Mouse (Mus musculus) neural tube, embryonic 14.5 days (tissue): ENCODE measurements at regions not wholly inside any gene's neighbourhood (a gene's known extent, or its start where the extent isn't known, plus 50 kb on each side); places are given as distances from the start of the nearest gene placed in this dataset.

ENCODE experiments used
- ATAC-seq: fragments of 200-750 bp; cut with Nextera tagmentation; 2 replicates; pipeline ENCODE4 v1.8.0; 2017; ENCODE audit warnings: low read depth, mild to moderate bottlenecking, moderate TSS enrichment, moderate library complexity
- H3K27ac ChIP-seq: fragments of 300-500 bp; sonication (generic); 2 replicates; pipeline ENCODE4 v1.5.1; 2014; ENCODE audit warnings: low read depth, mild to moderate bottlenecking, control low read depth, low read length, moderate library complexity, mixed read lengths
- H3K27me3 ChIP-seq: fragments of 300-500 bp; sonication (generic); 2 replicates; pipeline ENCODE4 v1.6.1; 2014; ENCODE audit warnings: low read length; ENCODE audit not compliant: control insufficient read depth, insufficient read depth
- H3K36me3 ChIP-seq: fragments of 300-500 bp; sonication (generic); 2 replicates; pipeline ENCODE4 v1.6.1; 2014; ENCODE audit warnings: low read length, mixed read lengths; ENCODE audit not compliant: control insufficient read depth, insufficient read depth
- H3K4me1 ChIP-seq: fragments of 300-500 bp; sonication (generic); 2 replicates; pipeline ENCODE4 v1.6.1; 2014; ENCODE audit warnings: low read length; ENCODE audit not compliant: control insufficient read depth, insufficient read depth
- H3K4me2 ChIP-seq: fragments of 300-500 bp; sonication (generic); 2 replicates; pipeline ENCODE4 v1.6.1; 2014; ENCODE audit warnings: mild to moderate bottlenecking, low read depth, low read length, control low read depth
- H3K4me3 ChIP-seq: fragments of 300-500 bp; sonication (generic); 2 replicates; pipeline ENCODE4 v1.5.1; 2014; ENCODE audit warnings: low read depth, low read length, control low read depth, mixed read lengths
- H3K9ac ChIP-seq: fragments of 300-500 bp; sonication (generic); replicated peaks from 2 replicates; pipeline ENCODE4 v1.6.1; 2014; ENCODE audit warnings: low read depth, mild to moderate bottlenecking, control low read depth, low read length, mixed read lengths
- H3K9me3 ChIP-seq: fragments of 300-500 bp; sonication (generic); 2 replicates; pipeline ENCODE4 v1.6.1; 2016; ENCODE audit warnings: low read length; ENCODE audit not compliant: control insufficient read depth
- WGBS: fragments of 180-500 bp; shearing (Covaris S2); extraction: QIAGEN DNeasy Blood & Tissue Kit; methylation state at CpG from one replicate; pipeline ENCODE4 v1.1.7; 2014; 5-methylcytosine and 5-hydroxymethylcytosine counted together

DNA sequence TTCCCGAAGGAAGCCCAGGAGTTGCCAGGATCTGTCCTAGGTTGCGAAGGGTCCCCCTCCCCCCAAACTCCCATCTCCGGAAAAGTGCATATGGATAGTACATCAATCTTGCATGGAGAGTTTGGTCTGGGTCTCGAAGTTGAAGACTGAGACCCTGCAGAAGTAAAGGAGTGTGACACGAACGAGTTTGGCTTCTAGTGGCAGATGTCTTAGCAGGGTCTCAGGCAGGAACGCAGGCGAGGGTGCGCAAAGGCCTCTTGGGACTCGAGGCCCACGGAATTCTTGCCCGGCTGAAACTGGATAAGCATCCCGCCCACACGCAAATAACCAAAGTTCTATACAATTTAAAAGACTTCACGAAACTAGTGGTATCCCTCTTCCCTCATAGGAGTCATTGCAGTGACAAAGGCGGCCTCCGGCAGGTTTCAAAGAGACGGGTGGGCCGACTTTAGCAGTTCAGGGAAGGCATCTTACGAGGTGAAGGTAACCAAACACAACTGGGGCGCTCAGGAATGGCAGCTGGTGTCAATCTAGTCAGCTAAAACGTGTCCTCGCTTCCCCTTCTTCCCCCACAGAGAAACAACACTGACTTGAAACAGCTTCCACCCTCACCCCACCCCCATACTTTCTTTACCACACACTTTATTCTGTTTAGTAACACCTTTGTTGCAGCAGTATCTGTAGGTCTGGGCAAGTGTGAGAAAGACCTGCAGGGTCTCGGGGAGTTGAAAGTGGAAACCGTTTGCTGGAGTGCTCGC is 77.4 kb downstream of the Kcnrg start:
- no peak for ATAC-seq
- WGBS: 11% methylated on average over 26 of the region's 26 CpGs
- no peaks in the 10 kb centered on the region for H3K9me3 ChIP-seq
- H3K4me1 ChIP-seq: peaks cover 9% of the 10 kb centered on the region; the same call in 1 of the 2 replicates
- peaks cover 21% of the 10 kb centered on the region for H3K27me3 ChIP-seq
- H3K9ac ChIP-seq: no peak overlapping the region
- H3K36me3 ChIP-seq: no peaks in the 10 kb centered on the region
- H3K27ac ChIP-seq: no peak overlapping the region
- H3K4me3 ChIP-seq: no peak overlapping the region
- peak overlapping the region; percentile 9; the same call in 1 of the 2 replicates for H3K4me2 ChIP-seq

DNA sequence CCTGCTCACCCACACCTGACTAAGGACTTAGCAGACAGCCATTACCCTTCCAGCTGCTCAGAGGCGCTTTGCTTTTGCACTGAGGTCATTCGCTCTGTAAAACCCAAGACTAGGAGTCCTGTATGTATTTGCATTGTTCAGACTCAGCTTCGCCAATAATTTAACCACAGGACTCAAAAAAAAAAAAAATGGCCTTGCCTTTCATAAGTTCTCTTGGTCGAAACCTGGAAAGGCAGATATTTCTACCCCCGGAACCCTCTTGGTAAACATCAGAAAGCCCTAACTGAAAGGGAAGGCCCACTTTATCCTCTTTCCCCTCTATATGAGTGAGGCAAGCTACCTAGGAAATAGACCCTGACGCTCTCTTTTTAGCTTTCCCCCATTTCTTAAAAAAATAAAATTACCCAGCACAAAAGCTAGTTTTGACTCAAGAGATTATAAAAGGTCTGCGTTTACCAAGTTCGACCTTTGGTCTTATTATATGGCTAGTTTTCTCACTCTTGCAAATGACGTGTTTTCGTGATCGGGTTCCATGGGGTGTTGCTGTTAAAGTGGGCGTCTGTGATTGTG is 78.1 kb downstream of the Kcnrg start:
- Histone ChIP-seq H3K36me3 (no peaks in the 10 kb centered on the region), H3K4me3 (no peak overlapping the region), H3K9ac (no peak overlapping the region), H3K4me1 (peaks cover 9% of the 10 kb centered on the region; the same call in 1 of the 2 replicates), H3K27me3 (peaks cover 27% of the 10 kb centered on the region), H3K27ac (no peak overlapping the region), H3K9me3 (no peaks in the 10 kb centered on the region), H3K4me2 (no peak overlapping the region)
- no peak for ATAC-seq
- 16% methylated on average over 12 of the region's 12 CpGs for WGBS

DNA sequence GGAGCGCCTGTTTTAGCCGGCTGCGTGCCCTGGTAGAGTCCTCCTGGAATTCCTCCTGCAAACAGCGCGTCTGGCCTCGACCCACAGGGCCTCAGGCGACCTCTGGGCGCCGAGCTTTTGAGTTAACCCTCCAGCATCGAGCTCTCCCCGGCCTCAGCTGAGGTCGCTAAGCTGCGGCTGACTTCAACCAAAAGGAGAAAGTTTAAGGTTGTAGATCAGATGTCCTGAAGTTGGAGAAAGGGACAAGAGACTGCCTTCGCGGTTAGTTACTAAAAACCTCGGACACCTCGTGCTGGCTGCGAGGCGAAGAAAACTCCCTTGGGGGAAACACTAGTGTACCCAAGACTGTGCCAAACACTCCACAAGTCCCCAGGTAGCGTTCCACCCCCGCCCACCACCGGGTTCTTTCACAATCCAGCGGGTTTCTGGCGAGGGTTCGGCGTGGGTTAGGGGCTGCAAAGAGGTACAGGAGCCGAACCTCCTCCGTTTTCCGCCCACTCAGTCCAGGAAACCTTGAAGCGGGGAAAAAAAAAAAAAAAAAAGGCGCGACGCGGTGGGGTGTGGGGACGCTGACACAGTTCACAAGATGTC is 78.9 kb downstream of the Kcnrg start:
- H3K36me3 ChIP-seq: no peaks in the 10 kb centered on the region
- no peak overlapping the region for H3K27ac ChIP-seq
- H3K9me3 ChIP-seq: no peaks in the 10 kb centered on the region
- no peak overlapping the region; the same call in 1 of the 2 replicates for H3K4me3 ChIP-seq
- no peak overlapping the region for H3K9ac ChIP-seq
- H3K27me3 ChIP-seq: peaks cover 36% of the 10 kb centered on the region
- H3K4me2 ChIP-seq: peak overlapping the region; percentile 34
- no peak for ATAC-seq
- WGBS: 2% methylated on average over 31 of the region's 35 CpGs
- H3K4me1 ChIP-seq: peaks cover 9% of the 10 kb centered on the region; the same call in 1 of the 2 replicates

DNA sequence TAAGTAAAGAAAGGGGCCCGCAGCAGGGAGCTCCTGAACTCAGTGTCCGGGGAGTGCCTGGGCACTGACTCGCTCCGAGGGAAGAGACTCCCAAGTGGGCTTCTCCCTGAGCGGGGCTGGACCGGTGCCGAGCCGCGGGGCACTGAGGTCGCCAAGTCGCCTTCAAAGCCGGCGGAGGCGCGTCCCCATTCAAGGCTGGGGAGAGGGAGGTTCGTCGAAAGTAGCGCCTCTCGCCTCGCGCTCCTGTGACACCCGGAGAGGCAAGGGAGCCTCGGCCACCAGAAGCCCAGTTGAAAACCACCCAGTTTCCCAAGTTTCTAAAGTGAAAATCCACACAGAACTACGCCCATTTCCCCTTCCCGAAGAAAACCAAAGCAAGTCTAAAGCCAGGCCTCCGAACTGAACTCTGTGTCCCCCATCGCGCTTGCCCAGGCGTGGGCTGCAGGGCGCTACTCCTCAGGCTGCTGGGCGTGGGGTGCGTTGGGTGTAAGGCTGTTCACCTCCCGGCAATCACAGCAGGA is 79.6 kb downstream of the Kcnrg start:
- Histone ChIP-seq H3K4me1 (peaks cover 9% of the 10 kb centered on the region; the same call in 1 of the 2 replicates), H3K9ac (no peak overlapping the region), H3K4me2 (peak overlapping the region; percentile 34), H3K9me3 (no peaks in the 10 kb centered on the region), H3K27ac (no peak overlapping the region), H3K27me3 (peaks cover 38% of the 10 kb centered on the region), H3K36me3 (no peaks in the 10 kb centered on the region), H3K4me3 (no peak overlapping the region; the same call in 1 of the 2 replicates)
- WGBS: under 1% methylated on average over 33 of the region's 33 CpGs
- no peak for ATAC-seq

DNA sequence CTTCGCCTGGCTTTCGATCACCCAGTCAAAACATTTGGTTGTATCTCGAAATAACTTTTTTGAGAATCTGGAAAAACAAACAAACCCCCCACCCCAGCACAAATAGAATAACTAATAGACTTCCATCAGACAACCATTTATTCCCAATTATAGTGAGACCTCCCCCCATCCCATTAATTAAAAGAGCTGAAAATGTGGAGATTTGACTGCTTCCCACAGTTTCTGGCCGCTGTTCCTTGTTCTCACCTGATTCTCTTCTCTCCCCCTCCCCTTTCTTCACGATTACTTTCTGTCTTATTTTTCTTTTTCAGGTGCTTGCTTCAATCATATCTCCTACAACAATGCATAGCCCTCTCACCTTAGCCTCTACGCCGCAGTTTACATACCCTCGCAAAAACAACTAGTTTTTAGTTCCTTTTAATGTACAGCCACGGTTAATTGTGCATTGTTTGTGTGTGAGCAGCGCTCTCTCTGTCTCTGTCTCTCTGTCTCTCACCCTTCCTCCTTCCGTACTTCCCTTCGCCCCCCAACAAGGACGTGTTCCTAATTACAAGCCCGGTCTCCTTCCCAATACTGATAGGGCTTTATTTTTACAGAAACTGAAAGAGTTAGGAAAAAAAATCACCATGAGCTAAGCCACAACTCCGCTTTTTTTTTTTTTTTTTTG is 80.2 kb downstream of the Kcnrg start:
- H3K4me3 ChIP-seq: no peak overlapping the region; the same call in 1 of the 2 replicates
- peaks cover 40% of the 10 kb centered on the region for H3K27me3 ChIP-seq
- WGBS: 1% methylated on average over 15 of the region's 15 CpGs
- no peaks in the 10 kb centered on the region for H3K36me3 ChIP-seq
- no peak for ATAC-seq
- no peak overlapping the region for H3K9ac ChIP-seq
- peak overlapping the region; percentile 34; the same call in 1 of the 2 replicates for H3K4me2 ChIP-seq
- H3K9me3 ChIP-seq: no peaks in the 10 kb centered on the region
- no peak overlapping the region for H3K27ac ChIP-seq
- H3K4me1 ChIP-seq: peaks cover 9% of the 10 kb centered on the region; the same call in 1 of the 2 replicates

DNA sequence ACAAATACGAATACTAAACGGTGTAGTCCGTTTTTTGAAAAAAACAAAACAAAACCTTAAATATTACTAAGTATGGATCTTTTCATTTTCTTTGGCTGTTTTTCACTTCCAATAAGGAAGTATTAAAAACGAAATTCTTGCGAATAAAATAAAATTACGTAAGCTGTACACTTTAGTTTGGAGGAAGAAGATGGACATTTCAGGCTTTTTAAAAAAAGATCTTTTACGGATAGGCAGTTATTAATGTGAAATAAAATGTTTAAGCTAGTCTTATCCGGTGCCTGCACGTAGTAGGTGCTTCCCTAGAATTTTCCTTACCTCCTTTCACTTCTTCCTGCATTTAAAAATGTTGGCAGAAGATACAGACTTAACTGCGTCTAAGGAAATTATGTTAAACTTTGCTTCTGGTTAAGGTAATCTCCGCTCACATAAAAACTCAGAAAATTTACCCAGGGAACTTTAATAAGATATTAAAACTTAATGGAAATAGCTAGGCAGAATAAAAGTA is 80.8 kb downstream of the Kcnrg start:
- Histone ChIP-seq H3K9me3 (no peaks in the 10 kb centered on the region), H3K27me3 (peaks cover 34% of the 10 kb centered on the region), H3K9ac (no peak overlapping the region), H3K4me3 (no peak overlapping the region), H3K4me1 (peaks cover 4% of the 10 kb centered on the region; the same call in 1 of the 2 replicates), H3K4me2 (no peak overlapping the region), H3K36me3 (no peaks in the 10 kb centered on the region), H3K27ac (no peak overlapping the region)
- ATAC-seq: no peak
- WGBS: 3% methylated on average over 11 of the region's 11 CpGs

DNA sequence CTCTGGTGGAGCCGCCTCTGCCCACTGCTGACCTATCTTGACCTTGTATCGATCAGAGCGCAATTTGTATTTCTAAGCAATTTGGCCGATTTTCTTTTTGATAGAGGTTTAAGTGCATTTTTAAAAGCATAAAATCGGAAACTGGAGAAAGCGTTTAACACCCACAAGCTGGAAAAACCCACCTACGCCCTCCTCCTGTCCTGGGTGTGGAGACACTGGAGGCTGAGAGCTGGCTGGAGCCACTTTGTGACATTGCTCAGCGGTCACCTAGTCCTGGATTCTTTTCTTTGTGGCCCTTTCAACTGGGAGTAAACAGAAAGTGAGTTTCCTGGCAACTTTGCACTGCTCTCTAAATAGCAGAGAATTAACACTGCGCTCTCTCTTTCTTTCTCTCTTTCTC is 81.4 kb downstream of the Kcnrg start:
- H3K27me3 ChIP-seq: peaks cover 33% of the 10 kb centered on the region
- under 1% methylated on average over 9 of the region's 9 CpGs for WGBS
- no peak overlapping the region for H3K4me3 ChIP-seq
- 0 out of 2 replicates have a peak, but pooled peaks cover 3% of the 10 kb centered on the region for H3K4me1 ChIP-seq
- H3K27ac ChIP-seq: no peak overlapping the region
- no peaks in the 10 kb centered on the region for H3K36me3 ChIP-seq
- no peak overlapping the region for H3K4me2 ChIP-seq
- H3K9ac ChIP-seq: no peak overlapping the region
- H3K9me3 ChIP-seq: no peaks in the 10 kb centered on the region
- no peak for ATAC-seq

DNA sequence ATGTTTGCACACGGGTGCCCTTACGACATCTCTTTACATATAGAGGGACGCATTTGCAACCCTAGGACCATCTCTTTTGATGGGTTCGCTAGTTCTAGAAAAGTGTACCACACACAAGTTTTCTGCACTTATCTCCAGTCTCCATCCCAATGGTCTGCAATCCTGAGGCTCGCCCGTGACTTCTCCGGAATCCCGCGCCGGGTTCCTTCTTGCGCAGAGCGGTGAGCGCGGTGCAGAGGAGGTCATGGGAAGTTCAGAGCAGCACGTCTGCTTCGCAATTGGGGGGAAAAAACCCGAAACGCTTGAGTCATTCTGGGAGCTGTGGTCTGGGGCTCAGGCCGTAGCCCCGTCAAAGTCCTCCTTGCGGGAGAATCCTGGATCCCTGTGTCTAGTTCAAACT is 82.0 kb downstream of the Kcnrg start:
- Histone ChIP-seq H3K27me3 (peaks cover 33% of the 10 kb centered on the region), H3K4me1 (0 out of 2 replicates have a peak, but pooled peaks cover 3% of the 10 kb centered on the region), H3K36me3 (no peaks in the 10 kb centered on the region), H3K4me2 (peak overlapping the region; percentile 37), H3K9ac (no peak overlapping the region), H3K9me3 (no peaks in the 10 kb centered on the region), H3K27ac (no peak overlapping the region), H3K4me3 (peak overlapping the region; percentile 10; the same call in 1 of the 2 replicates)
- no peak for ATAC-seq
- 1% methylated on average over 21 of the region's 21 CpGs for WGBS
